Mouse (Mus musculus): ENCODE measurements at regions not wholly inside any gene's neighbourhood (a gene's known extent, or its start where the extent isn't known, plus 50 kb on each side); places are given as distances from the start of the nearest gene placed in this dataset.
"Not testable (repeated sequence)": the region's sequence is repeated elsewhere in the genome, so short reads cannot be mapped to it uniquely, and the experiment has no call there.

DNA sequence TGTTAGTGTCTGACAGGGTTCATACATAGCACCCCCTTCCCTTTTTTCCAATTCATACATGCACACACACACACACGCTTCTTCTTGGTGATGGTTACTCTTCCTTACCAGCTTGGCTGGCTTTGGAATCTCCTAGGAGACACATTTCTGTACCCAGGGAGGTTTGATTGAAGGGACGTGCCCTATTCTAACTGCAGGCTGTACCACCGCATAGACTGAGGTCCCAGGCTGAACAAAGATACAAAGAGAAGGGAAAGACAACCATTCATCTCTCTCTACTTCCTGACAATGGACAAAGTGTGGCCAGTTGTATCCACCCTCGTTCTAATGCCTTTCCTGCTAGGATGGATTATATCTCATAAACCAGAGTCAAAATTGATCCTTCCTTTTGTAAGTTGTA, 100.0 kb downstream of the Raet1d start:
- in situ Hi-C loops (cut with MboI, MseI), result not testable (repeated sequence)

- in situ Hi-C loops (cut with MboI, MseI), result not testable (repeated sequence)
Observed at GRCm38 (mm10) chr10:22460818-22461479, 100.6 kb downstream of the Raet1d start.

DNA sequence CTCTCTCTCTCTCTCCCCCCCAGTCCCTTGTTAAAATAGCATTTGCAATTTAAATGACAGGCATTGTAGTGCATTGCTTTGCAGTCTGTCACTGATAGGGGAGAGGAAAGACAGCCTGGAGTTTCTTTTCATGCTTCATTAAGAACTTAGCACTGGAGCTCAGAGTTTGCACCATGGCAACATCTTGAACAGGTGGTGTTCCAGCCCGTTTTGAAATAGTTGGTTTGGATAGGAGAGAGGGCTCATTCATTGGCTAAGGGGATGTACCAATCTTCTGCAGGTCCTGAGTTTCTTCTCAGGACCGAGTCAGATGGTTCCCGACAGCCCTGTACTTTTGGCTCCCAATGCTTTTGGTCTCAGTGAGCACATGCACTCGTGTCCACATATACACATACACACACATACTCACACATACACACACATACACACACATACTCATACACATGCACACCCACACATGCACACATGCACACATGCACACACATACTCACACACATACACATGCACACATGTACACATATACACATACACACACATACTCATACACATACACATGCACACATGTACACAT, 101.2 kb downstream of the Raet1d start:
- in situ Hi-C loops (cut with MboI, MseI), result not testable (repeated sequence)

- in situ Hi-C loops (cut with MboI, MseI), result not testable (repeated sequence)
Observed at GRCm38 (mm10) chr10:22471722-22472330, 111.5 kb downstream of the Raet1d start.

DNA sequence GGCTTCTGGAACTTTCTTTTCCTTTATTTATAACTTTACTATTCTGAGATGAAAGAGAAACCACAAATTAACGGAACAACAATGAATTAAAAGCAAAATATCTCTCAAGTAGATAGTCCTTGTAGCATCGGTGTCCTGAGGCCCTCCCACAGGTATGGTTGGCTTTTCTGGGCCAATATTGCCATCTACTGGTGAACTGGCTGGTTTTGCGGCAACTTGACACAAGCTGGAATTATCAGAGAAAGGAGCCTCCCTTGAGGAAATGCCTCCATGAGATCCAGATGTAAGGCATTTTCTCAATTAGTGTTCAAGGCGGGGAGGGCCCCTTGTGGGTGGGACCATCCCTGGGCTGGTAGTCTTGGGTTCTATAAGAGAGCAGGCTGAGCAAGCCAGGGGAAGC, 119.5 kb downstream of the Raet1d start:
- in situ Hi-C loops (cut with MboI, MseI), result loop anchor here (5.0 kb wide), 2 partner anchors 97 to 453 kb away; no protein-coding TSS in a partner anchor

- in situ Hi-C loops (cut with MboI, MseI), result not testable (repeated sequence)
Observed at GRCm38 (mm10) chr10:22487071-22487470, 126.7 kb downstream of the Raet1d start.

DNA sequence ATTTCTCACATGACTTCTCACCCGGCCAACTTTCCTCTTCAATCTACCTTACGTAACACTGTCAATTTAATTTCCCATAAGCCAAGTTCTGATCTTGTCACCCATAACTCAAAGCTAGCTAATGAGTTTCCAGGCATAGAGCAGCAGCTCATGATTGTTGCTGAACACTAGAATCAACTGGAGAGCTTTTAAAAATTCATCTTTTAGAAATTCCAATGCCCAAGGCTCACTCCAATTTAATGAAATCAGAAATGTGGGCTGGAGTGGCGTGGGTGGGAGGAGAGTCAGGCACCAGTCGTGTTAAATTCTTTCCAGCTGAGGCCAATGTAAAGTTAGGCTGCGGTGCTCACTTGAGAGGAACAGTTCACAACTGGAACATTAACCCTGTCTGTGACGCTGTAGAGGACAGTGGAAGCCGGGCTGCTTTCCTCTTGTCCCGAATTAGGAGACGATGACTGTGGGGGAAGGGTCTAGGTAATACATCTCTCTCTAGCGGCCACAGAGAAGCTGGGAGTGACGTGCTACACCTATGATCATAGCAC, 131.5 kb downstream of the Raet1d start:
- in situ Hi-C loops (cut with MboI, MseI), result not testable (repeated sequence)

DNA sequence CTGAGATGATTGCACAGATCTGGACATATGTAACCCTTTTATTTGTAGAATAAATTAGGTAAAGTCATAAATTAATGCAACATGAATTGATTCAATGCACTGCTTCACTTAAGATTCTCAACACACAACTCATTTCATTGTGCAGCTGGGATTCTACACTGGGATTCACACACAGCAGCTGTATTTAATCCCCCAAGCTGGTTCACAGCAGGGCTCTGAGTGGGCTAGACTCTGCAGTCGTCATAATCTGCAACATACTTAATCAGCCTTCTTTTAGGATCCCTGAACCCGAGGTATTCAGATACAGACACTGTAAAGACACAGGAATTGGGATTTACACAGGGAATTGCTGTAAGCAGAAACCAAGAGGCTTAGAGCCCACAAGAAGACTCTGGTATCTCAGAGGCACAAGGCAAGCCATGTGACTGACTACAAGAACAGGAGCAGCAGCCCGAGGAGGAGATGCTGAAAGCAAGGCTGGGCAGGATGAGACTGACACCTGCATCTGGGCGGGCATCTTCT, 135.7 kb downstream of the Raet1d start:
- in situ Hi-C loops (cut with MboI, MseI), result no loop called here
